Mouse (Mus musculus) forebrain, embryonic 10.5 days (tissue): ENCODE results near the gene Pim3. TPM values are rescaled to one million over a fixed set of nuclear protein-coding genes. Genes with fewer than 3 reads are reported as not detected.

ENCODE experiments used
- DNase-seq: peaks from one replicate; pipeline ENCODE4 v3.0.0-alpha.2; 2017; ENCODE audit warnings: low spot score; ENCODE audit errors: extremely low spot score
- H3K27ac ChIP-seq: fragments of 300-500 bp; sonication (generic); 2 replicates; pipeline ENCODE4 v1.5.1; 2016; ENCODE audit warnings: mild to moderate bottlenecking
- H3K27me3 ChIP-seq: fragments of 300-500 bp; sonication (generic); 2 replicates; pipeline ENCODE4 v1.6.1; 2016; ENCODE audit warnings: mild to moderate bottlenecking; ENCODE audit not compliant: poor library complexity, severe bottlenecking
- H3K36me3 ChIP-seq: fragments of 300-500 bp; sonication (generic); replicated peaks from 2 replicates; pipeline ENCODE4 v1.6.1; 2016; ENCODE audit warnings: mild to moderate bottlenecking, moderate library complexity
- H3K4me1 ChIP-seq: fragments of 300-500 bp; sonication (generic); 2 replicates; pipeline ENCODE4 v1.6.1; 2016
- H3K4me3 ChIP-seq: fragments of 300-500 bp; sonication (generic); 2 replicates; pipeline ENCODE4 v1.5.1; 2016; ENCODE audit warnings: mild to moderate bottlenecking, moderate library complexity
- H3K9me3 ChIP-seq: fragments of 300-500 bp; sonication (generic); 2 replicates; pipeline ENCODE4 v1.6.1; 2016; ENCODE audit warnings: mild to moderate bottlenecking, moderate library complexity
- WGBS: fragments of 180-500 bp; shearing (Covaris S2); methylation state at CpG from one replicate; pipeline ENCODE4 v1.1.7; 2016; 5-methylcytosine and 5-hydroxymethylcytosine counted together
- polyA plus RNA-seq: library from polyadenylated mRNA; unstranded; fragments of >200 nt; fragmentation: Nextera tagmentation; extraction: Ambion mirVana; gene quantifications from 2 replicates; pipeline ENCODE4 v1.2.1, GENCODE M21; 2016

Gene Pim3
- polyA plus RNA-seq, 1 experiment from 2014 or later = 40.3 TPM

DNA sequence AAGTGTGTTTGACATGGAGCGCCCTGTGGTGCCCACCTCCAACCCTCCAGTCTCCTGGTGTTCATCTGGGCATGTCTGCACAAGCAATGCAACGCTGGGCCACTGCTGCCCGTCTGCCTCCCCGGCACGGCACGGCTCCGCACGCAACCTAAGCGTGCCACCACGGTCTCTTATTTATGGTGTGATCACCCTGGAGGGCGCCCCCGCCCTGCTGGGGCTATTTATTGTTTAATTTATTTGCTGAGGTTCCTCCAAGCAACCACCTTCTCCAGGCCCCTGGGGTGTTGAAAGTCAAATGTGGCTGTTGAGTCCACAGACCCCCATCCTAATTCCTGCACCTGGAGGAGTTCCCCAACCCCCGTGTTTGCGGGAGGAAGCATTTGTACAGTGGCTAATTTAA, 3.1 kb downstream of the Pim3 start:
- Histone ChIP-seq H3K27ac (no peak overlapping the region), H3K27me3 (peaks cover 8% of the 10 kb centered on the region), H3K4me3 (peak overlapping the region; percentile 69), H3K9me3 (no peaks in the 10 kb centered on the region; the same call in 1 of the 2 replicates), H3K36me3 (peaks cover 47% of the 10 kb centered on the region), H3K4me1 (peaks cover 74% of the 10 kb centered on the region)
- 95% methylated on average over 14 of the region's 14 CpGs for WGBS
- DNase-seq = no peak

DNA sequence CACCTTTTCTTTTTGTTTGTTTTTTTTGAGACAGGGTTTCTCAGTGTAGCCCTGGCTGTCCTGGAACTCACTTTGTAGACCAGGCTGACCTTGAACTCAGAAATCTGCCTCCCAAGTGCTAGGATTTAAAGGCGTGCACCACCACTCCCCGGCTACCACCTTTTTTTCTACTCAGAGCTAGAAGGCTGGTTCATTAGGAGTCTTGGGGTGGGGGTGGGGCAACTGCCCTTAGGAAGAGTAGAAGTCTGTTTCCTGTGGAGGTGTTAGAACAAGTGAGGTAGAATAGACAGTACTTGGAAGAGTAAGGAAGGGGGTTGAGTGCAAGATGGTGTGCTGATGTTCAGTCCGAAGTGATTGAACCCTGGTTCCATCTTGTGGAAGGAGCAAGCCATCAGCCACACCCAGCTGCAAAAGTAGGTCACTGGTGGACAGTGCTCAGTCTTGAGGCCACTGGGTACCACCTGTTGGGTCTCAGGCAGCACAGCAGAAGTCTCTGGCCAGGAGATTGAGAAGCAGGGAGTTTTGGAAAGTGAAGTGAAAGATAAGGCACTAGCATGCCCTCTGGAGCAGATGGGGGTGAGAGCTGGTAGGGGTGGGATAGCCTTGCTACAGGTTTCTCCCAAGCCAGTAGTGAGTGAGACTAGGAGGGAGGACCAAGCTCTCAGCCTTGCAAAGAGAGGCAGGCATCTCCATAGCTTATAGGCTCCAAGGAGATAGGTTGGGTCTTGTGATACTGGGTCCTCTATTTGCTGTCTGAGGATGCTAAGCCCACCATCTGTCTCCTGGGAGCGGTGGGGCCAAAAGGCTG, 4.1 kb downstream of the Pim3 start:
- 83% methylated on average over 4 of the region's 4 CpGs for WGBS
- H3K27ac ChIP-seq = 0 out of 2 replicates have a peak overlapping the region, but pooled peaks have one; percentile 59

DNA sequence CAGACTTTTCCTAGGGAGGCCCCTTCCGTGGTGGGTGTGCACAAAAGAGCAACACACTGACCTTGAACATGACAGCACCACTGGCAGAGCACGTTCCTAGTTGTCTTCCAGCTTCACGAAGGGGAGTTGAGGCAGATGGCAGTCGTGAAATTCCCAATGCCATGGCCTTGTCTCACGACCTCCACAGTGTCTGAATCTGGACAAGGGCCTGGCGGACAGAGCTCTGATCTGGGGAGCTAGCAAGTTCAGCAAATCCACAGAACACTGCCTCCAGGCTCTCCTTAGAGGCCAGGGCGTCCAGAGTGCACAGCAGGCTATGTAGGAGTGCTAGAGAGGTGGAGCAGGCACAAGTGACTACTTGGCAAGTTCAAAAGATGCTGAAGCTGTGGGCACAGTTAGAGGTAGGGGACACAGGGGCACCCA, 5.0 kb downstream of the Pim3 start:
- 55% methylated on average over 7 of the region's 7 CpGs for WGBS
- no peaks in the 10 kb centered on the region; the same call in 1 of the 2 replicates for H3K9me3 ChIP-seq
- H3K27me3 ChIP-seq = no peaks in the 10 kb centered on the region
- no peak for DNase-seq
- peak overlapping the region; percentile 59 for H3K27ac ChIP-seq
- H3K4me1 ChIP-seq = peaks cover 63% of the 10 kb centered on the region
- peaks cover 47% of the 10 kb centered on the region for H3K36me3 ChIP-seq
- no peak overlapping the region for H3K4me3 ChIP-seq

More for the DNA sequence above, 4.1 kb downstream of the Pim3 start:
- peak overlapping the region; percentile 6; the same call in 1 of the 2 replicates for H3K4me3 ChIP-seq
- H3K36me3 ChIP-seq = peaks cover 47% of the 10 kb centered on the region
- DNase-seq = no peak
- peaks cover 3% of the 10 kb centered on the region for H3K27me3 ChIP-seq
- H3K9me3 ChIP-seq = no peaks in the 10 kb centered on the region; the same call in 1 of the 2 replicates
- peaks cover 70% of the 10 kb centered on the region for H3K4me1 ChIP-seq

DNA sequence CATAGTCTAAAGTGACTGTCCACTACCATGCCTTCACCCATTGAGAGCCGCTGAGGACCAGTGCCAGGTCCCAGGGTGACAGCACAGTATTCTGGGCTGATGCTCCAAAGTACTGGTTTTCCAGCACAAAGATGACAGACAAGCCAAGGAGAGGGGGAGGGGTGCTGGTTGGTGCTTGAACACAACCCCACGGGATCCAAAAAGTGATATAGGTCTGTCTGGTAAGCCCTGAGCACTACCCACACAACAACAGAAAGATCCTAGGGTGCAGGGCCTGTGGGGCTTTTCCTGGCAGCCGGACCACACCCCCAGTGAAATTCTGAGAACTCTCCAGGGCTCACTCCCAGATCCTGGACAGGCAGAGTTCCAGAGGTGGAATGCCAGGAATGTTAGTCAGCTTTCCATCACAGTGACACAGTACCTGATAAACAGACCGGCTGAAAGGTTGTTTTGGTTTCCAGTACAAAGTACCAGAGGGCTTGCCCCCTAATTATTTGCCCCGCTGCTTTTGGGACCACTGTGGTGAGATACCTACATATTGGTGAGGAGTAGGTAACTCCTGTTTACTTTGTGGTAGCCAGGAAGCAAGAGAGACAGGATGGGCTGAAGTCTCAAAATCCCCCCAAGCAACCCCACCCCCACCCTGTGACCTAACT, 5.5 kb downstream of the Pim3 start:
- H3K36me3 ChIP-seq = peaks cover 47% of the 10 kb centered on the region
- WGBS = 31% methylated on average over 5 of the region's 5 CpGs
- H3K4me3 ChIP-seq = no peak overlapping the region
- H3K27ac ChIP-seq = peak overlapping the region; percentile 59
- H3K4me1 ChIP-seq = peaks cover 61% of the 10 kb centered on the region
- no peaks in the 10 kb centered on the region; the same call in 1 of the 2 replicates for H3K9me3 ChIP-seq
- H3K27me3 ChIP-seq = no peaks in the 10 kb centered on the region
- DNase-seq = no peak

DNA sequence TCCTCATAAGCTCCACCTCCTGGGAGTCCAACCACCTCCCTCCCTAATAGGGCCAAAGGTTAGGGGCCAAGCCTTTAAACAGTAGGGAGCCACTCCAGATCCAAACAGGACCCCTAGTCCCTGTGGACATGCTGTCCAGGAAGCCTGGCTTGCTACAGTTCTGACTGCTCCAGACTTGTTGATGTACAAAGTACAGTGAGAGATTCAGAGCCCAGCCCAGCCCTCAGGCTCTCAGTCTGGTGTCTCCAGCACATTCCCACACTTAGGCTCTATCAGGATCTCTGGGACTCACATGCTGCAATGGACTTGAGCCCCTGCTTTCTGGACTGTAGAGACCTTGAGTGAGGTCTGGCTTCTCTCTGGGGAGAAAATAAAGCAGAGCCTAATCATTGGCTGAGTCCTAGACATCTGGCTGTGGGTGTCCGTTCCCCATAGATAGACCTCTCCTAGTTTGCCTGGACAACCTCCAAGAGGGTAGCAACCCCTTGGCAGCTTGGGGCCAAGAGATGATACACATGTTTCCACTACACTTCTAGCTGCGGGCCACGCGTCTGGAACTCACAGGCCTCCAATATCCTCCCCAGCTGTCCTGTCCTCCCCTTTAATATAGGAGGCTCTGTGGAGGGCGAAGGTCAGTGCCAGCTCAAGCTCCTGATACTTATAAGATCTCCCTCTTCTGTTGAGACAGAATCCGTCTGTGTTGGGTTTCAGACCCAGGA, 6.2 kb downstream of the Pim3 start:
- Histone ChIP-seq H3K4me3 (no peak overlapping the region; the same call in 1 of the 2 replicates), H3K27ac (peak overlapping the region; percentile 59), H3K27me3 (no peaks in the 10 kb centered on the region), H3K36me3 (peaks cover 47% of the 10 kb centered on the region), H3K4me1 (peaks cover 54% of the 10 kb centered on the region), H3K9me3 (no peaks in the 10 kb centered on the region; the same call in 1 of the 2 replicates)
- WGBS = 78% methylated on average over 6 of the region's 6 CpGs
- DNase-seq = no peak

DNA sequence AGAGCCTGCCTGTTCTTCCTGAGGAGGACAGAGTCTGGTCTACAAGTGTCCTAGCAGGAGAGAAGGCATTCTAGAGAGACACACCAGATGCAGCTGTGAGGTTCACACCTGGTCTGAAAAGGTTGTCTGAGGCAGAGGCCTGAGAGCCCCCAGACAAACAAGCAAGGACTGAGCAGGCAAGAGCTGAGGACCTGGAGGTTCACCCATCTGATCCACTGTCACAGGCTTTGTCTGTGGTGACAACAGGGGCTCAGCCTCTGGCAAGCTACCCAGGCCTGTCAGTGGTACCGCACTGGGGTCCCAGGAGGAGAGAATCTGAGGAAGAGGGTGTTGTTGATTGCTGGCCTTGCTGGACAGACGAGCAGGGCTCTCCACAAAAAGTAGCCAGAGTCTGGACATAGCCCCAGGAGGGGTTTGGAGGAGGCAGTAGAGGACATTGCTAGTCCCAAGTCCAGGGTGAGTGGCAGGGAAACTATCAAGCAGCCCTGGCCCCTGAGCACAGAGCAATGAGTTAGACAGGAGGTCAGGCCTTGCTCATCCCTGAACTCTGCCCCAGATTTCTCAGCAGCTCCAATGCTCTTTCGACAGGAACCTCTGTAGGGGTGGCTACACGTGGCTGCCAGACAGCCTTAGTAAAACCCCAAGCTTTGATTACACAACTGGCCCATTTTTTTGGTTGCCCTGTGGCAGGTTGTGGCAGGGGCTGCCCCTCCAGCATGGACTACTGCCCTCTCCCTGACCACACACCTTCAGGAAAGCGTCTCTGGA, 8.6 kb downstream of the Pim3 start:
- peaks cover 7% of the 10 kb centered on the region for H3K27me3 ChIP-seq
- H3K9me3 ChIP-seq = no peaks in the 10 kb centered on the region; the same call in 1 of the 2 replicates
- no peak overlapping the region for H3K4me3 ChIP-seq
- peaks cover 30% of the 10 kb centered on the region for H3K36me3 ChIP-seq
- no peak for DNase-seq
- peaks cover 33% of the 10 kb centered on the region for H3K4me1 ChIP-seq
- no peak overlapping the region for H3K27ac ChIP-seq
- WGBS = 80% methylated on average over 5 of the region's 5 CpGs

DNA sequence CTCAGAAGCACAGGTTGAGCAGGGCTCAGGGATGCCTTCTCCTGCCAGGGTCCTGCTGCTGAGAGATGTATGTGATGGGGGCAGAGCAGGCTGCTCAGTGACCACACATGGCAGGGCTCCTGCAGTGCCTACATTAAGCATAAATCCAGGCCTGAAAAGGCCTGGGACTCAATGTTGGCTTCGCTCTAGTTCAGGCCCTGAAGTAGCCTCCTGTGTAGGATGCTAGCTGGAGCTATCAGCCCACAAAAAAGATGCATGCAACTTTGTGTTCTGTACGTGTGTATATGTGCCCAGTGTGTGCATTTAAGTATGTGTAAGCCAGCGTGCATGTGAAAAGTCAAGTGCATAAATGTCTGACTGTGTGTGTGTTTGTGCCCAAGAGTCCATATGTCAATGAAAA, 12.1 kb downstream of the Pim3 start:
- Histone ChIP-seq H3K36me3 (no peaks in the 10 kb centered on the region), H3K27ac (no peak overlapping the region), H3K4me3 (no peak overlapping the region), H3K27me3 (peaks cover 17% of the 10 kb centered on the region), H3K9me3 (no peaks in the 10 kb centered on the region), H3K4me1 (peaks cover 14% of the 10 kb centered on the region)
- no peak for DNase-seq
- 83% methylated on average over 3 of the region's 3 CpGs for WGBS

DNA sequence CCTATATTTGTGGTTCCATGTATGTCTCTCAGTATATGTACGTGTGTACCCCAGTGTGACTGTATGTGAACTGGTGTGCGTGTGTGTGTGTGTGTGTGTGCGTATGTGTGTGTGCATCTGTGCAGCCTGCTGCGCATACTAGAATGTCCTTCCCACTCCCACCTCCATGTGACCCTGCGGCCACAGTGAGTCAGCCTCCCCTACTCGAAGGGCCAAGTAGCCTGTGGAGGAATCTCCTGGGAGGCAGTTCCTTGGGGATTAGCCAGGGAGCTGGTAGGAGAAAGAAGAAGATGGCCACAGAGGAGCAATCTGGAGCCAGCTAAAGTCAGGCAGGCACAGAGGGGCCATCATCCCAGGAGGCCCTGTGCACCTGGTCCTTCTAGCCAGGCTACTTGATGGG, 12.5 kb downstream of the Pim3 start:
- Histone ChIP-seq H3K4me1 (peaks cover 14% of the 10 kb centered on the region), H3K9me3 (no peaks in the 10 kb centered on the region), H3K36me3 (no peaks in the 10 kb centered on the region), H3K4me3 (no peak overlapping the region), H3K27me3 (peaks cover 17% of the 10 kb centered on the region), H3K27ac (no peak overlapping the region)
- DNase-seq = no peak
- 93% methylated on average over 6 of the region's 6 CpGs for WGBS

DNA sequence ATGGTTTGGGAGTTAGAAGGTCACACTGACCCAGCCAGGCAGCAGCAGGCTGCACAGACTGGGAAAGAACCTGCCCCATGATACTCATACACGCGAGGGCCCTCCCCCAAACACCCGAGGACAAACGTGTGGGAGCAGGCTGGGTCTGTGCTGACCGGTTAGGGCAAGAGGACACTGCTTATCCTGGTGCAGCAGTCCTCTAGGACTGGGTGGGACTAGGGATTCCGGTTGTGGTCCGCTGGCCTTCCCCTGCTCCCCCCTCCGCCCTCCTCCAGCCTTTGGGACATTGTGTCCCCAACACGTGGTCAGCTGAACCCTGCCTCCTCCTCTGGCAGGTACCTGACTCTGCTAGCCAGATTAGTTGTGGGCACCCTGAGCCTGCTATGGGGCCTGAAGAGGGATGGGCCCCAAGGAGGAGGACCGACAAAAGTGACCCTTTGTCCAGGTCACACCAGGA, 13.7 kb downstream of the Pim3 start:
- 31% methylated on average over 10 of the region's 10 CpGs for WGBS
- Histone ChIP-seq H3K36me3 (no peaks in the 10 kb centered on the region), H3K27me3 (peaks cover 17% of the 10 kb centered on the region), H3K27ac (0 out of 2 replicates have a peak overlapping the region, but pooled peaks have one; percentile 20), H3K4me3 (peak overlapping the region; percentile 40), H3K9me3 (no peaks in the 10 kb centered on the region), H3K4me1 (peaks cover 14% of the 10 kb centered on the region)
- no peak for DNase-seq

DNA sequence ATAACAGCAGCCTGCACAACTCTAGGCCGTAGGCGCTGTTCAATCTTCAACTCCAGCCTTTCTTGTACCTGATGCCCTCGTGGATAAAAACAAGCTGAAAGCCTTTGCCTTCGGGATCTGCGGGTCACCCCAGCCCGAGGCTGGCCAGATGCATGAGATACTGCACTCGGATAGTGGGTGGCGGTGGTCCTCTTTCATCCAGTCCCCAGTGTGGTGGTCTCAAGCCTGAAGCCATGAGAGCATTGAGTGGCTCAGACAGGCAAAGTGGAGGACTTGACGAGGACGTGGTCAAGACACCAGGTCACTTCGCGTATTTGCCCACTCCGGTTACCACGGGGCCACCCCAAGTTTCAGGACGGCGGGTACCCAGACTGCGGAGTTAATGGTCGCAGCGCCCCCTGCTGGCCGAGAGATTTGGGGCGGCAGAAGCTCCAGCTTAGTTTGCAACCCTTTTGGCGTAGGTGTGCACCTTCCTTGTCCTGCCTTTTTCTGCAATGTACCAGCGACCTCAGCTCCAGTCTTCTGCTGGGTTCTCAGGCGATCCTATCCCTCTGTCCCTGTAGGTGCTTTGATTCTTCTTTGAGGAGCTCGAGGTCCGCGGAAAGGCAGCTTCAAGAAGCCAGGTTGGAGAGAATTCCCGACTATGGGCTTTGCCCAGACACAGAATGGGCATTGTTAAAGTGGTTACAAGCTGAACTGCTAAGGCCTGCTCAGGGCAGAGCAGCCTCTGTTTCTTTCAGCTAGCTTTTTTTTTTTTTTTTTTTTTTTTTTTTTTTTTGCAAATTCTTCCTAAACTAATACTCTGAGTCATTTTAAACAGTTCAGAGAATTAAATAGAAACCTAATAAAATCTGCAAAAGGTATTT, 14.4 kb downstream of the Pim3 start:
- Histone ChIP-seq H3K9me3 (no peaks in the 10 kb centered on the region), H3K4me1 (peaks cover 17% of the 10 kb centered on the region), H3K27ac (no peak overlapping the region), H3K4me3 (peak overlapping the region; percentile 40), H3K36me3 (no peaks in the 10 kb centered on the region), H3K27me3 (peaks cover 17% of the 10 kb centered on the region)
- 8% methylated on average over 28 of the region's 28 CpGs for WGBS
- DNase-seq = peak; percentile 80

DNA sequence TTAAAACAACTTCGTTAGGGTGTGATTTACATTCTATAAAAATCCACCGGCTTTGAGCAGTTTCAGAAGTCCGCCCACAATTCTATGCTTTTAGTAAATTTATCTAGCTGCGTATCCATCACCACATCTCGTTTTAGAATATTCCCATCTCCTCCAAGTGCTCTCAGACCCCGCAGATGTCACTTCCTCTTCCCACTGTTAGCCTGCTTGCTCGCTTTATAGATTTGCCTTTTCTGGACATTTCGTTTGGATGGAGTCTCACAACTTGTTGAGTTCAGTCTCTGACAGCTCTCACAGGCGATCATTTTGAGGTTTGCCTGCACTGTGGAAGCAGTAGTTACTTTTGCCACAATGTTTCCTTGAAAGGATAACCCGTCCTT, 15.0 kb downstream of the Pim3 start:
- H3K4me3 ChIP-seq = no peak overlapping the region
- H3K36me3 ChIP-seq = no peaks in the 10 kb centered on the region
- 85% methylated on average over 10 of the region's 10 CpGs for WGBS
- H3K4me1 ChIP-seq = peaks cover 17% of the 10 kb centered on the region
- no peaks in the 10 kb centered on the region for H3K9me3 ChIP-seq
- H3K27me3 ChIP-seq = peaks cover 17% of the 10 kb centered on the region
- no peak for DNase-seq
- H3K27ac ChIP-seq = no peak overlapping the region
